Mouse (Mus musculus) small intestine, adult 2 months (tissue): Measurements from ENCODE around the gene Ppp1r16b. TPM values are rescaled to one million over a fixed set of nuclear protein-coding genes. Genes with fewer than 3 reads are reported as not detected.

Experiments
- H3K27ac ChIP-seq: fragments of 200-500 bp; 2 replicates; pipeline ENCODE4 v1.5.1; 2012; ENCODE audit warnings: low read depth, low read length, control low read depth, inconsistent platforms; ENCODE audit not compliant: insufficient read depth
- H3K27me3 ChIP-seq: fragments of 200-500 bp; 2 replicates; pipeline ENCODE4 v1.6.1; 2012; ENCODE audit warnings: mild to moderate bottlenecking, moderate library complexity, low read length, inconsistent platforms; ENCODE audit not compliant: control insufficient read depth, insufficient read depth
- H3K36me3 ChIP-seq: fragments of 200-500 bp; 2 replicates; pipeline ENCODE4 v1.6.1; 2012; ENCODE audit warnings: mild to moderate bottlenecking, low read length, control low read depth, inconsistent platforms; ENCODE audit not compliant: control insufficient read depth, insufficient read depth
- H3K4me1 ChIP-seq: fragments of 200-500 bp; 2 replicates; pipeline ENCODE4 v1.6.1; 2012; ENCODE audit warnings: low read length, inconsistent platforms, mixed read lengths; ENCODE audit not compliant: control insufficient read depth, insufficient read depth, insufficient read length
- H3K4me3 ChIP-seq: fragments of 200-500 bp; 2 replicates; pipeline ENCODE4 v1.5.1; 2012; ENCODE audit warnings: low read depth, mild to moderate bottlenecking, control low read depth, inconsistent platforms, low read length, moderate library complexity
- CTCF ChIP-seq: fragments of 200-500 bp; IDR thresholded peaks from 2 replicates; pipeline ENCODE4 v1.5.1; 2012; ENCODE audit warnings: low read depth, mild to moderate bottlenecking, control low read depth, inconsistent platforms, low read length, moderate library complexity, mixed read lengths; ENCODE audit not compliant: insufficient replicate concordance, insufficient read length; ENCODE audit errors: extremely low read depth
- POLR2A ChIP-seq: fragments of 200-500 bp; IDR thresholded peaks from 2 replicates; pipeline ENCODE4 v1.6.1; 2012; ENCODE audit warnings: low read depth, mild to moderate bottlenecking, control low read depth, inconsistent platforms, low read length, moderate library complexity
- WGBS: fragments of 180-500 bp; shearing (Covaris S2); methylation state at CpG from one replicate; pipeline ENCODE4 v1.1.7; 2018; 5-methylcytosine and 5-hydroxymethylcytosine counted together
- polyA plus RNA-seq: library from polyadenylated mRNA; depleted of rRNA; stranded (reverse); fragments of >200 nt; gene quantifications from 2 replicates; pipeline ENCODE4 v1.2.3, GENCODE M21; 2012

Ppp1r16b gene
- polyA plus RNA-seq, 1 experiment, result 3.9 TPM

DNA sequence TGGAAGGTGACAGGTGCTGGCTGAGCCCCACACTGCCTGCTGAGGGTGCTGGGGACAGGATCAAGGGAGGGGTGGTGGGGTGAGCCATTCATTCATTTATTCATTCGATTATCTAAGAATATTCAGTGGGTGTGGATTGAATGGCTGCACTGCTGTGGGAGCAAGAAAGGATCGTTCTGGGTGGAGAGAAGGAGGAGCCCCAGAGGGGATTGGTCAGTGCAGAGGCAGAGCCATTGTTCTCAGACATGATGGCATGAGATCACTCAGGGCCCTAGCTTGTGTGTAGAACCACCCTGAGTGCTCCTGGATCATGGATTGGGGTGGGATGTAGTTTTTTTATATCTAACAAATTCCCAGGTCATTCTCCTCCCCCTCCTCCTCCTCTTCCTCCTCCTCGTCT is 56.3 kb downstream of the Ppp1r16b start:
- H3K27me3 ChIP-seq, result no peaks in the 10 kb centered on the region
- no peak overlapping the region for H3K27ac ChIP-seq
- 38% methylated on average over 3 of the region's 3 CpGs for WGBS
- no peaks in the 10 kb centered on the region for H3K36me3 ChIP-seq
- H3K4me1 ChIP-seq, result peaks cover 10% of the 10 kb centered on the region
- TF ChIP-seq POLR2A (no peak), CTCF (no peak)
- H3K4me3 ChIP-seq, result no peak overlapping the region

DNA sequence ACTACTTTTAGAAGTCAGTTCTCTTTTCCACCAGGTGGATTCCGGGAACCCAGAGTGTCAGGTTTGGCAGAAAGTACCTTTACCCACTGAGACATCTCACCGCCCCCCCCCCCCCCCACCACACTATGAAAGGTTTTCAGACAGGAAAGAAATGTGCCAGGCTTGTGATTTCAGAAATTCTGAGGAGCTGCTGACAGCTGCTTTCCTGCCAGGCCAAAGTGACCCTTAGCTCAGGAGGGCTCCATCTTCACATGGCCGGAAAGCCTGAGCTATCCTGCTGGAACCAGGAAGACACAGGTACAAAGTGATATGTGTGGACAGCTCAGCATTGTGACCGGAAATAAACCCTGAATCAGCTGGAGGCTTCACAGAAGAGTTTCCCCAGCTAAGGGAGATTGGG is 56.9 kb downstream of the Ppp1r16b start:
- H3K27ac ChIP-seq, result peak overlapping the region; percentile 80
- TF ChIP-seq POLR2A (no peak), CTCF (no peak)
- H3K4me3 ChIP-seq, result no peak overlapping the region
- H3K4me1 ChIP-seq, result peaks cover 10% of the 10 kb centered on the region
- 69% methylated on average over 4 of the region's 4 CpGs for WGBS
- no peaks in the 10 kb centered on the region for H3K27me3 ChIP-seq
- no peaks in the 10 kb centered on the region for H3K36me3 ChIP-seq

DNA sequence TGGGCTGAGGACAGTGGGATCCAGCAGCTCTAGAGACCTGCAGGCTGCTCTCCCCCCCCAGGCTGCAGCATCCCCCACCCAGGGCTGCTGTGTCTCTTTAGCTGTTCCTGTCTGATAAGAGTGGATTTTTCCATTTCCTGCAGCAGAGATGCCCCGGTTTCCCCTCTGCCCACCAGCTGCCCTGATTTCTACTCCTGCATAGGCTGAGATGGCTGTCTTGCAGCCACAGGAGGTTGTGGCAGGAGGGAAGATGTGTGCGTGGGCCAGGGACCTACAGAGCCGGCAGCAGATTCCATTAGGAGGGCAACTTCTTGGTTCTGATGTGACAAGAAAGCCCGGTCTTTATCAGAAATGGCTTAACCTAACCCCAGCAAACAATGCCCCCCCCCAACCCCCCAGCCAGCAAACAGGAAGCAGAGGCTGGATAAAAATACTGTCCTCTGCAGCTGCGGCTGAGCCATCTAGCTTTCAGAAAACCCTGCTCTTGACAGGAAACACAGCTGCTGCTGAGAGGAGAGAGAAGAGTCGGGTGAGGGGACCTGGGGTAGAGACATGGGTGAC is 57.9 kb downstream of the Ppp1r16b start:
- Histone ChIP-seq H3K27ac (peak overlapping the region; percentile 80), H3K36me3 (no peaks in the 10 kb centered on the region), H3K27me3 (no peaks in the 10 kb centered on the region), H3K4me3 (no peak overlapping the region), H3K4me1 (peaks cover 10% of the 10 kb centered on the region)
- WGBS, result 18% methylated on average over 6 of the region's 6 CpGs
- TF ChIP-seq POLR2A (no peak), CTCF (no peak)

- Histone ChIP-seq H3K27ac (peak overlapping the region; percentile 66), H3K4me3 (no peak overlapping the region)
Measured at GRCm38 (mm10) chr2:158723806-158724205, 58.6 kb downstream of the Ppp1r16b start.

DNA sequence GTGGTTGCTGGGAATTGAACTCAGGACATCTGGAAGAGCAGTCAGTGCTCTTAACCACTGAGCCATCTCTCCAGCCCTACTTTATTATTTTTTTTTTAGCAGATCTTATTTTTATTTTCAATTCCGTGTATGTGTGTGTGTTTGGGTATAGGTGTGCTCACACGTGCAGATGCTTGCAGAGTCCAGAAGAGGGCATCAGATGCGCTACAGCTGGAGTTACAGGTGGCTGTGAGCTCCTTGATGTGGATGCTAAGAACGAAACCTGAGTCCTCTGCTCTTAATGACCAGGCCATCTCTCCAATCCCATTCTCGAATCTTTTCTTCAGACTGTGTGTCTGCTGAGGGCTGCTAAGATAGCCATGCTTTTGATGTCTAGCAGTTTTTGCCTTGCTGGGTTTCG is 61.1 kb downstream of the Ppp1r16b start:
- 67% methylated on average over 6 of the region's 6 CpGs for WGBS
- no peak overlapping the region for H3K4me3 ChIP-seq
- no peak overlapping the region for H3K27ac ChIP-seq

More at GRCm38 (mm10) chr2:158723806-158724205, 58.6 kb downstream of the Ppp1r16b start:
- no peaks in the 10 kb centered on the region for H3K27me3 ChIP-seq
- TF ChIP-seq POLR2A, result no peak
- TF ChIP-seq CTCF, result no peak
- no peaks in the 10 kb centered on the region for H3K36me3 ChIP-seq
- peaks cover 10% of the 10 kb centered on the region for H3K4me1 ChIP-seq
- 21% methylated on average over 6 of the region's 6 CpGs for WGBS

DNA sequence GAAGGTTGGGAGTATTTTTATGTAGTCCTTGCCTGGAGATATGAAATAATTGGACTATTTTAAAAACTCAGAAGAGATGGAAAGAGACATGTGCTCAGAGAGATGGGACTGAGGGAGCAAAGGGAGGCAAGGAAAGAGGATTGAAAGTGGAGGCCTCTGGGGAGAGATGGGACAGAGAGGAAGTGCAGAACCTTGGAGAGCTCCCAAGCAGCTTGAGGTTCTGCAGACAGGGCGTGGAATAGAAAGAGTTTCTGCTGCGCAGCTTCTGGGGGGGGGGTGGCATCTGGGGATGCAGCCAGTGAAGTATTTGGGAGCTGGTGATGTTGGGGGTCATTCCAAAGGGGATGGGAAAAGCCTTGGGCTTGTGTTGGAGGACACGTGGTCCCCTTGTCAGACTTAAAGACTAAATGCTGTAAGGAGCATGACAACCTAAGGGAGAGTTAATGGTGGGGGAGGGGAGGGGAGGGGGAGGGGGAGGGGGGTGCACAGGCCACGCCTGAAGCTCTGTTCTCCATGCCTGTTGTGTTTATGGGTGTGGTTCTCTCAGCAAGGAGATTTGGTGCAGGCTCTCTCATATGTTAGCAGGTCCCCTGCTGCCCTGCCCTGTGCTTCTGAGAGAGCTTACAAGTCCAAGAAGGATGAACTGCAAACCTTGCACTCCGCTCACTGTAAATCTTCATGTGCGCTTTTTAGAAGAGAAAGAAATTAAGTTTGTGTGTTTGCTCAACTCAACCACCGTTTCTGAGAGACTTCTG is 63.0 kb downstream of the Ppp1r16b start:
- no peak overlapping the region for H3K4me3 ChIP-seq
- H3K36me3 ChIP-seq, result no peaks in the 10 kb centered on the region
- no peak overlapping the region for H3K27ac ChIP-seq
- TF ChIP-seq CTCF (no peak), POLR2A (no peak)
- peaks cover 5% of the 10 kb centered on the region for H3K4me1 ChIP-seq
- 46% methylated on average over 7 of the region's 7 CpGs for WGBS
- no peaks in the 10 kb centered on the region for H3K27me3 ChIP-seq

More for the DNA sequence above, 61.1 kb downstream of the Ppp1r16b start:
- Histone ChIP-seq H3K36me3 (no peaks in the 10 kb centered on the region), H3K27me3 (no peaks in the 10 kb centered on the region), H3K4me1 (peaks cover 2% of the 10 kb centered on the region; the same call in 1 of the 2 replicates)
- no peak for TF ChIP-seq POLR2A

DNA sequence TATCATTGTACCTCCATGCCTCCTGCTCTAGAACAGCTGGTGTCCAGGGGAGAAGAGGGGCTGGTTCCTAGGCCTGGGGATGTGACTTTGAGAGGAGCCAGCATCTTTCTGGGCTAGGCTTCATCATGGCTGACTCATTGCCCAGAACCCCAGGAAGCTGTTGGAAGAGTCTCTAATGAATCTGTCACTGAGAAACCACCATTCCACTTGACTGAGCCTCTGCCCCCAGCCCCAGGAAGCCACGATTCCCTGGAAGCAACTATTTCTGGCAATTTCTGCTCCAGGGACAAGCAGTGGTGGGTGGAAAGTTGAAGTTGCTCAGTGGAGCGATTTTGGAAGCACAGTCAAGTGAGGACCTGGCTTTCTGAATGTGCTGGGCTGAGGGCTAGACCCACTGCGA is 65.7 kb downstream of the Ppp1r16b start:
- H3K27me3 ChIP-seq, result no peaks in the 10 kb centered on the region
- peaks cover 9% of the 10 kb centered on the region for H3K4me1 ChIP-seq
- TF ChIP-seq CTCF, result no peak
- TF ChIP-seq POLR2A, result no peak
- WGBS, result 69% methylated on average over 3 of the region's 3 CpGs
- no peaks in the 10 kb centered on the region for H3K36me3 ChIP-seq
- no peak overlapping the region for H3K27ac ChIP-seq
- no peak overlapping the region for H3K4me3 ChIP-seq
